Mouse (Mus musculus): ENCODE results near the gene Xkr7. TPM values are rescaled to one million over a fixed set of nuclear protein-coding genes. Genes with fewer than 3 reads are reported as not detected.

Gene Xkr7
- polyA plus RNA-seq, 1 experiment from 2014 or later: 2.9 TPM

- 91% methylated on average over 4 of the region's 4 CpGs for WGBS
- no peak for ATAC-seq (ENCODE audit: low FRiP score, low read depth)
Observed at GRCm38 (mm10) chr2:153083824-153084223, 52.2 kb downstream of the Xkr7 start.

GRCm38 (mm10) chr2:153084261-153084976, 52.8 kb downstream of the Xkr7 start:
- Histone ChIP-seq H3K4me2 (replicated peaks) (no peak overlapping the region), H3K27ac (no peak overlapping the region), H3K9ac (no peak overlapping the region), H3K4me1 (no peaks in the 10 kb centered on the region), H3K27me3 (replicated peaks) (no peaks in the 10 kb centered on the region), H3K9me3 (no peaks in the 10 kb centered on the region), H3K36me3 (no peaks in the 10 kb centered on the region), H3K4me3 (no peak overlapping the region)
- 62% methylated on average over 7 of the region's 7 CpGs for WGBS
- no peak for ATAC-seq (ENCODE audit: low FRiP score, low read depth)

More at GRCm38 (mm10) chr2:153083824-153084223, 52.2 kb downstream of the Xkr7 start:
- Histone ChIP-seq H3K4me3 (no peak overlapping the region), H3K9ac (no peak overlapping the region), H3K36me3 (no peaks in the 10 kb centered on the region), H3K9me3 (no peaks in the 10 kb centered on the region), H3K27me3 (replicated peaks) (no peaks in the 10 kb centered on the region), H3K4me1 (no peaks in the 10 kb centered on the region), H3K4me2 (replicated peaks) (no peak overlapping the region), H3K27ac (no peak overlapping the region)

DNA sequence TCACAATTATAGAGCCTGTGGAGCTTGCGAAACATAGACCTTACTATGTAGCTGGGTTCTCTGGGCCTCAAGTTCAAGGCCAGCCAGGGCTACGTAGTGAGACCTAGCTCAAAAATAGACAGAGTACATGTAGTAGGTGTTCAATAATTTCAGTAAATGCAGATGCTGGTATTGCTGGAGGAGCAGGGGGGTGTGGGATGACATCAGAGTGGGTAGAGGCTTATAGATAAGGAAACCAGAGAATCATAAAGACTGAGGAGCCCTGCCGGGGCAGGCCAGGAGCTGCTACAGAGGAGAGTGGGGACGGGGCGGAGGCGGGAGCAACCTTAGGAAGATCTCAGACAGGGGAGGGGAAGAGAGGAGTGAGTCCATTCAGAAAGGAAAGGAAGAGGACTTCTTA, 53.9 kb downstream of the Xkr7 start:
- 89% methylated on average over 6 of the region's 6 CpGs for WGBS
- ATAC-seq (ENCODE audit: low FRiP score, low read depth): no peak

GRCm38 (mm10) chr2:153086166-153086565, 54.5 kb downstream of the Xkr7 start:
- Histone ChIP-seq H3K27ac (no peak overlapping the region), H3K9me3 (no peaks in the 10 kb centered on the region), H3K4me2 (replicated peaks) (no peak overlapping the region), H3K9ac (no peak overlapping the region), H3K4me1 (no peaks in the 10 kb centered on the region), H3K27me3 (replicated peaks) (no peaks in the 10 kb centered on the region), H3K36me3 (no peaks in the 10 kb centered on the region), H3K4me3 (no peak overlapping the region)
- ATAC-seq (ENCODE audit: low FRiP score, low read depth): no peak
- 92% methylated on average over 4 of the region's 4 CpGs for WGBS

More for the DNA sequence above, 53.9 kb downstream of the Xkr7 start:
- Histone ChIP-seq H3K4me2 (replicated peaks) (no peak overlapping the region), H3K4me3 (no peak overlapping the region), H3K27ac (no peak overlapping the region), H3K9me3 (no peaks in the 10 kb centered on the region), H3K4me1 (no peaks in the 10 kb centered on the region), H3K27me3 (replicated peaks) (no peaks in the 10 kb centered on the region), H3K36me3 (no peaks in the 10 kb centered on the region), H3K9ac (no peak overlapping the region)

DNA sequence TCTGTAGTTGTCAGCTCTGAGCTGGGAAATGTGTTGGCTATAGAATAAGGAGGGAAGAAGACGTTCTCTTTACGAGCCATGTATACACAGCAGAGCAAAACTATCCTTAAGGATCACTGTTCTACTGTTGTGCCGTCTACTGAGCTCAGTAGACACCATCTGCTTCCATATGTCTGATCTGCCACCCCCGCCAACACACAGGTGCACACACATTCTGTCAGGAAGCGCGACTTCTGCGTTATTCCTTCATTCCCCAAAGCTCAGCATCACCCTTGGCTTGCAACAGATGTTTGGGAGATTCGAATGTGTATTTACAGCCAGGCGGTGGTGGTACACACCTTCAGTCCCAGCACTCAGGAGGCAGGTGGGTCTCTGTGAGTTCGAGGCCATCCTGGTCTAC, 55.4 kb downstream of the Xkr7 start:
- no peaks in the 10 kb centered on the region for H3K4me1 ChIP-seq
- H3K27me3 ChIP-seq (replicated peaks): no peaks in the 10 kb centered on the region
- H3K27ac ChIP-seq: no peak overlapping the region
- H3K4me3 ChIP-seq: no peak overlapping the region
- H3K36me3 ChIP-seq: no peaks in the 10 kb centered on the region
- no peak overlapping the region for H3K4me2 ChIP-seq (replicated peaks)
- no peak for ATAC-seq (ENCODE audit: low FRiP score, low read depth)
- no peaks in the 10 kb centered on the region for H3K9me3 ChIP-seq
- no peak overlapping the region for H3K9ac ChIP-seq
- WGBS: 88% methylated on average over 10 of the region's 10 CpGs

GRCm38 (mm10) chr2:153089316-153089715, 57.7 kb downstream of the Xkr7 start:
- Histone ChIP-seq H3K4me2 (replicated peaks) (no peak overlapping the region), H3K27me3 (replicated peaks) (no peaks in the 10 kb centered on the region), H3K4me3 (no peak overlapping the region), H3K9ac (no peak overlapping the region), H3K27ac (no peak overlapping the region), H3K4me1 (no peaks in the 10 kb centered on the region), H3K36me3 (no peaks in the 10 kb centered on the region), H3K9me3 (no peaks in the 10 kb centered on the region)
- no peak for ATAC-seq (ENCODE audit: low FRiP score, low read depth)
- 57% methylated on average over 2 of the region's 2 CpGs for WGBS

DNA sequence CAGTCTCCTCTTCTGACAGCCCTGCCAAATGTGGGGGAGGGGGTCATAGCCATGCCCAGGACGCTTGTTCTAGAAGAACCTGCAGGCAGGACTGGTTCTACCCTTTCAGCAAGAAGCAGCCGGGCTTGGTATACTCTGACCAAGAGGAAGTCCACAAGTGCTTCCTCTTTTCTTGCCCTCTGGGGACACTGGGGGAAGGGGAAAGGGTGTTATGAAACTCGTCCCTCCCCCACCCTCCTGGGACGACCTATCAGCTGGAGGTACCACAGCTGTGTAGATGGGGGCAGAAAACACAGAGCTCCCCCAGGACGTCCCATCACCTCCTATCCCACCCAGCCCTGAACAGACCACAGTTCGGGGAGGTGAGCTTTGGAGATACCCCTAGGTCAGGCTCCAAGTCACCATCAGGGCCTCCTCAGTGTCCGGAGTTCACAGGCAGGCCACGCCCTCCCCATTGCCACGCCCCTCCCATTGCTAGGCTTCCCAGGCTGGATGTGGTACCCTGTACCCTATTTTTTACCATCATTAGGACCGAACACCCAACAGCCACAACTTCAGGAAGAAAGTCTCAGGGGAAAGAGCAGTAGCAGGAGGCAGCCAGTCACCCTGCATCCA, 59.0 kb downstream of the Xkr7 start:
- ATAC-seq (ENCODE audit: low FRiP score, low read depth): no peak
- Histone ChIP-seq H3K27me3 (replicated peaks) (no peaks in the 10 kb centered on the region), H3K9ac (no peak overlapping the region), H3K4me2 (replicated peaks) (no peak overlapping the region), H3K4me1 (no peaks in the 10 kb centered on the region), H3K27ac (no peak overlapping the region), H3K9me3 (no peaks in the 10 kb centered on the region), H3K36me3 (no peaks in the 10 kb centered on the region), H3K4me3 (no peak overlapping the region)
- WGBS: 38% methylated on average over 10 of the region's 10 CpGs

Other genes with a start within 250 kb of the Xkr7 start
- gene Bcl2l1, start 200.1 kb upstream of the Xkr7 start, polyA plus RNA-seq (2016; fragmentation: Nextera tagmentation; extraction: Ambion mirVana): 149 and 153 TPM in 2 replicates
- gene Tpx2, start 183.9 kb upstream of the Xkr7 start, polyA plus RNA-seq (2016; fragmentation: Nextera tagmentation; extraction: Ambion mirVana): 78.1 and 80.9 TPM in 2 replicates
- gene Mylk2, start 120.5 kb upstream of the Xkr7 start, polyA plus RNA-seq (2016; fragmentation: Nextera tagmentation; extraction: Ambion mirVana): not detected in 2 replicates
- 2.0 and 2.4 TPM in 2 replicates for gene Foxs1, start 98.6 kb upstream of the Xkr7 start, polyA plus RNA-seq (2016; fragmentation: Nextera tagmentation; extraction: Ambion mirVana)
- 3.1 and 4.9 TPM in 2 replicates for gene Dusp15, start 80.2 kb upstream of the Xkr7 start, polyA plus RNA-seq (2016; fragmentation: Nextera tagmentation; extraction: Ambion mirVana)
- gene Ttll9, start 69.4 kb upstream of the Xkr7 start, polyA plus RNA-seq (2016; fragmentation: Nextera tagmentation; extraction: Ambion mirVana): 1.8 and 2.6 TPM in 2 replicates
- 159 and 182 TPM in 2 replicates for gene Pdrg1, start 16.4 kb upstream of the Xkr7 start, polyA plus RNA-seq (2016; fragmentation: Nextera tagmentation; extraction: Ambion mirVana)
- gene Ccm2l, start 34.1 kb downstream of the Xkr7 start, polyA plus RNA-seq (2016; fragmentation: Nextera tagmentation; extraction: Ambion mirVana): 2.5 and 3.3 TPM in 2 replicates
- gene Hck, start 76.6 kb downstream of the Xkr7 start, polyA plus RNA-seq (2016; fragmentation: Nextera tagmentation; extraction: Ambion mirVana): 2.5 and 2.6 TPM in 2 replicates
- 77.9 and 83.1 TPM in 2 replicates for gene Tm9sf4, start 129.5 kb downstream of the Xkr7 start, polyA plus RNA-seq (2016; fragmentation: Nextera tagmentation; extraction: Ambion mirVana)
- gene Tspyl3, start 193.6 kb downstream of the Xkr7 start, polyA plus RNA-seq (2016; fragmentation: Nextera tagmentation; extraction: Ambion mirVana): 11.0 and 12.5 TPM in 2 replicates
- 11.8 and 16.6 TPM in 2 replicates for gene Plagl2, start 209.6 kb downstream of the Xkr7 start, polyA plus RNA-seq (2016; fragmentation: Nextera tagmentation; extraction: Ambion mirVana)
- gene Pofut1, start 209.7 kb downstream of the Xkr7 start, polyA plus RNA-seq (2016; fragmentation: Nextera tagmentation; extraction: Ambion mirVana): 4.9 and 5.7 TPM in 2 replicates